Mouse (Mus musculus): ENCODE data around the gene Scarb2. TPM values are rescaled to one million over a fixed set of nuclear protein-coding genes. Genes with fewer than 3 reads are reported as not detected.

Gene Scarb2
- 97.7 TPM for polyA plus RNA-seq (2015; fragmentation: Illumina TruSeq; extraction: RNeasy Lipid Tissue Mini Kit (QIAGEN cat#74804); ENCODE audit: insufficient read depth, low replicate concordance)

GRCm38 (mm10) chr5:92506733-92507132 lies at the start of gene Scarb2:
Scarb2 (minus strand) TSS chr5:92506833.

GRCm38 (mm10) chr5:92554891-92555511 lies 48.4 kb upstream of the Scarb2 start, which contains the start of gene Fam47e:
Fam47e (plus strand) TSS chr5:92555069.

GRCm38 (mm10) chr5:92435025-92435584 lies 71.5 kb downstream of the Scarb2 start, which contains the start of gene Nup54:
Nup54 (minus strand) TSS chr5:92435219.

Other genes with a start within 250 kb of the Scarb2 start
- 99.9 TPM for gene Naaa, start 228.7 kb downstream of the Scarb2 start, polyA plus RNA-seq (2015; fragmentation: Illumina TruSeq; extraction: RNeasy Lipid Tissue Mini Kit (QIAGEN cat#74804); ENCODE audit: insufficient read depth, low replicate concordance)
- 53.9 TPM for gene Sdad1, start 196.4 kb downstream of the Scarb2 start, polyA plus RNA-seq (2015; fragmentation: Illumina TruSeq; extraction: RNeasy Lipid Tissue Mini Kit (QIAGEN cat#74804); ENCODE audit: insufficient read depth, low replicate concordance)
- gene Cxcl9, start 178.8 kb downstream of the Scarb2 start, polyA plus RNA-seq (2015; fragmentation: Illumina TruSeq; extraction: RNeasy Lipid Tissue Mini Kit (QIAGEN cat#74804); ENCODE audit: insufficient read depth, low replicate concordance) = 50.2 TPM
- gene Art3, start 175.0 kb downstream of the Scarb2 start, polyA plus RNA-seq (2015; fragmentation: Illumina TruSeq; extraction: RNeasy Lipid Tissue Mini Kit (QIAGEN cat#74804); ENCODE audit: insufficient read depth, low replicate concordance) = 8.3 TPM
- gene Cxcl10, start 157.9 kb downstream of the Scarb2 start, polyA plus RNA-seq (2015; fragmentation: Illumina TruSeq; extraction: RNeasy Lipid Tissue Mini Kit (QIAGEN cat#74804); ENCODE audit: insufficient read depth, low replicate concordance) = 45.5 TPM
- gene Nup54, start 71.6 kb downstream of the Scarb2 start, polyA plus RNA-seq (2015; fragmentation: Illumina TruSeq; extraction: RNeasy Lipid Tissue Mini Kit (QIAGEN cat#74804); ENCODE audit: insufficient read depth, low replicate concordance) = 51.3 TPM
- 0.15 TPM for gene Fam47e, start 48.2 kb upstream of the Scarb2 start, polyA plus RNA-seq (2015; fragmentation: Illumina TruSeq; extraction: RNeasy Lipid Tissue Mini Kit (QIAGEN cat#74804); ENCODE audit: insufficient read depth, low replicate concordance)
- gene Stbd1, start 96.2 kb upstream of the Scarb2 start, polyA plus RNA-seq (2015; fragmentation: Illumina TruSeq; extraction: RNeasy Lipid Tissue Mini Kit (QIAGEN cat#74804); ENCODE audit: insufficient read depth, low replicate concordance) = 41.8 TPM
- 2.0 TPM for gene Ccdc158, start 168.4 kb upstream of the Scarb2 start, polyA plus RNA-seq (2015; fragmentation: Illumina TruSeq; extraction: RNeasy Lipid Tissue Mini Kit (QIAGEN cat#74804); ENCODE audit: insufficient read depth, low replicate concordance)
- 1.5 TPM for gene Shroom3, start 176.6 kb upstream of the Scarb2 start, polyA plus RNA-seq (2015; fragmentation: Illumina TruSeq; extraction: RNeasy Lipid Tissue Mini Kit (QIAGEN cat#74804); ENCODE audit: insufficient read depth, low replicate concordance)

Measured in spleen, adult 10 weeks (tissue).